Mouse (Mus musculus) myocyte (in vitro differentiated cells): ENCODE measurements around the gene Iglon5.

ENCODE experiments used
- MAX ChIP-seq: IDR thresholded peaks from one replicate; pipeline ENCODE4 v1.6.1; 2011; ENCODE audit warnings: low read depth, mild to moderate bottlenecking, control low read depth
- POLR2A ChIP-seq: IDR thresholded peaks from one replicate; pipeline ENCODE4 v1.6.1; 2011; ENCODE audit warnings: low read depth, mild to moderate bottlenecking, control low read depth, moderate library complexity; ENCODE audit not compliant: insufficient read length

- TF ChIP-seq POLR2A (no peak), MAX (no peak)
Measured at GRCm38 (mm10) chr7:43538524-43538923, 48.6 kb upstream of the Iglon5 start.
